Mouse (Mus musculus): ENCODE data around the gene Tnrc6b.

- TF ChIP-seq CTCF (IDR thresholded peaks at IDR 0.05; ENCODE audit: low read depth, low read length) (no peak), GATA1 (IDR thresholded peaks at IDR 0.05; ENCODE audit: borderline replicate concordance, low read length) (no peak), GATA2 (IDR thresholded peaks at IDR 0.05; ENCODE audit: borderline replicate concordance, low read depth, low read length) (no peak), TAL1 (conservative IDR thresholded peaks at IDR 0.05; ENCODE audit: low read depth, low read length) (no peak)
Observed at GRCm38 (mm10) chr15:80983264-80983663, 272.2 kb downstream of the Tnrc6b start.
